Mouse (Mus musculus) liver, adult 2 months (tissue): ENCODE results near the gene Litaf.

Source experiments
- CTCF ChIP-seq: fragments of 200-500 bp; IDR thresholded peaks from 2 replicates; pipeline ENCODE4 v1.5.1; 2011; ENCODE audit warnings: low read depth, low read length, control low read depth
- POLR2A ChIP-seq: fragments of 200-500 bp; IDR thresholded peaks from 2 replicates; pipeline ENCODE4 v1.6.1; 2011; ENCODE audit warnings: low read length, control low read depth; ENCODE audit not compliant: insufficient read depth; ENCODE audit errors: extremely low read depth

DNA sequence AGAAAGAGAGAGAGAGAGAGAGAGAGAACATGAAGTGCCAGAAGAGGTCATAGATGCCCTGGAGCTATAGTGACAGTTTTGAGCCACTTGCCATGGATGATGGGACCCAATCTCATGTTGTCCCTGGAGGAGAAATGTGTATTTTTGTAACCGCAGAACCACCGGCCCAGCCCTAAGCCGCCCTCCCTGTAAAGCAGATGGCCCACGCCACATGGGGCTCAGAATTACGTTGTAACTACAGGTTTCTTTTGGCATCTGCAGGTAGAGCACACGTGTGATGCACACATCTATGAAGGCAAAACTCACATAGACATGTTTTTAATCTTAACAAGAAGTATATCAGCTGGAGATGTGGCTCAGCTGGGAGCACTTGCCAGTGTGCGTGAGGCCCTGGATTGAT lies 98.2 kb downstream of the Litaf start:
- TF ChIP-seq CTCF: no peak
- no peak for TF ChIP-seq POLR2A
